Mouse (Mus musculus): Measurements from ENCODE around the gene Atp2a1. TPM values are rescaled to one million over a fixed set of nuclear protein-coding genes. Genes with fewer than 3 reads are reported as not detected.

The Atp2a1 gene
- polyA plus RNA-seq, 1 experiment = 5.2 TPM

DNA sequence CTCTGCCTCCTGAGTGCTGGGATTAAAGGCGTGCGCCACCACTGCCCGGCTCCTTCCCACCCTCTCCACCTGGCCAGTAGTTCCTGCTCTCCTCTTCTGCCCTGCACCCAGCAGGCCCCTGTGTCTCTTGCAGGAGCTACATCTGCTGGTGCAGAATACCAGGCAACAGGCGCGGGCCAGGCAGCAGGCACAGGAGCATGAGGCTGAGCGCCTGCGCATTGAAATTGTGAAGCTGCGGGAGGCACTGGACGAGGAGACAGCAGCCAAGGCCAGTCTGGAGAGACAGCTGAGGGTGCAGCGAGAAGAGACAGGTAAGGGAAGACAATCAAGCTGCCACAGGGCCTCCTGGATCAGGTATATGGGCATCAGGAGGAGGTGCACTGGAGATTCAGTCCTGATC lies 18.9 kb downstream of the Atp2a1 start:
- Histone ChIP-seq H3K27ac (ENCODE audit: control insufficient read depth, insufficient read depth, low read length) (no peak overlapping the region), H3K27me3 (ENCODE audit: control insufficient read depth, insufficient read depth, low read length) (no peaks in the 10 kb centered on the region), H3K4me1 (replicated peaks; ENCODE audit: control insufficient read depth, insufficient read depth, low read length) (peaks cover 8% of the 10 kb centered on the region; the same call in 1 of the 2 replicates), H3K4me3 (ENCODE audit: control insufficient read depth, insufficient read depth, low read length) (no peak overlapping the region), H3K36me3 (ENCODE audit: control insufficient read depth, insufficient read depth, low read length) (no peaks in the 10 kb centered on the region)
- 98% methylated on average over 10 of the region's 10 CpGs for WGBS
- DNase-seq = no peak
- TF ChIP-seq POLR2A (IDR thresholded peaks at IDR 0.05; ENCODE audit: control insufficient read depth, extremely low read depth, insufficient read depth, low read length, poor library complexity) (no peak), CTCF (IDR thresholded peaks at IDR 0.05; ENCODE audit: borderline replicate concordance, control insufficient read depth, extremely low read depth, insufficient read depth, low read length, poor library complexity) (no peak)

DNA sequence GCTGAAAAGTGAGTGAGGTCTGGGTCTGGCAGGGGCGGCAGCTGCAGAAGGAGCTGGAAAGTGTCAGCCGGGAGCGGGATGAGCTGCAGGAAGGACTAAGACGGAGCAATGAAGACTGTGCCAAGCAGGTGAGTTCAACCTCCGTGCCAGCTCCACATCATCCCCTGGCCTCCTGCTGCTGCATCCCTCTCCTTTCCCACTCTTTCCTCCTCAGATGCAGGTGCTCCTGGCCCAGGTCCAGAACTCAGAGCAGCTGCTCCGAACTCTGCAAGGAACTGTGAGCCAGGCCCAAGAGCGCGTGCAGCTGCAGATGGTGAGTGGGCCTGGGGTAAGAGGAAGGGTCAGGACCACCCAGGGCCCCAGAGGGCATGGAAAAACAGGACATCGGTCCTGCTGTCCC lies 22.8 kb downstream of the Atp2a1 start:
- Histone ChIP-seq H3K27ac (ENCODE audit: control insufficient read depth, insufficient read depth, low read length) (no peak overlapping the region), H3K27me3 (ENCODE audit: control insufficient read depth, insufficient read depth, low read length) (no peaks in the 10 kb centered on the region), H3K4me3 (ENCODE audit: control insufficient read depth, insufficient read depth, low read length) (no peak overlapping the region), H3K4me1 (replicated peaks; ENCODE audit: control insufficient read depth, insufficient read depth, low read length) (no peaks in the 10 kb centered on the region), H3K36me3 (ENCODE audit: control insufficient read depth, insufficient read depth, low read length) (no peaks in the 10 kb centered on the region)
- 97% methylated on average over 9 of the region's 9 CpGs for WGBS
- DNase-seq = no peak
- TF ChIP-seq CTCF (IDR thresholded peaks at IDR 0.05; ENCODE audit: borderline replicate concordance, control insufficient read depth, extremely low read depth, insufficient read depth, low read length, poor library complexity) (no peak), POLR2A (IDR thresholded peaks at IDR 0.05; ENCODE audit: control insufficient read depth, extremely low read depth, insufficient read depth, low read length, poor library complexity) (no peak)

DNA sequence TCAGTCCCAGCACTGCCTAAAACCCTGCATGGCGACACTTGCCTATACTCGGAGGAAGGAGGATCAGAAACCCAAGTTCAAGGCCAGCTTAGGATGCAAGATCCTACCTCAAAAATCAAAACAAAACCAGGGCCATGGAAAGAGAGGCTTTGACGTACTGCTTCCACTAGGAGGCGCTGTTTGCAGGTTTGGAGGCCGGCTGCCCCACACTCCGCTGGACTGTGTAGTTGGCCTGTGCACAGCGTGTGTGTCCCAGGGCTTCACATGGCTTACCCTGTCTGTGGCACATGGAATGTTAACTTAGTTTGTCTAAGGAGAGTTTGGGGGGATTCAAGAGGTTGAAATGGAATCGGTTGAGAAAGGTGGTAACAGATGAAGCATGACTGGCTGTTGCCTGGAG lies 26.1 kb downstream of the Atp2a1 start:
- no peak overlapping the region for H3K27ac ChIP-seq (ENCODE audit: control insufficient read depth, insufficient read depth, low read length)
- WGBS = 28% methylated on average over 8 of the region's 8 CpGs
- H3K27me3 ChIP-seq (ENCODE audit: control insufficient read depth, insufficient read depth, low read length) = no peaks in the 10 kb centered on the region
- H3K36me3 ChIP-seq (ENCODE audit: control insufficient read depth, insufficient read depth, low read length) = no peaks in the 10 kb centered on the region
- TF ChIP-seq CTCF (IDR thresholded peaks at IDR 0.05; ENCODE audit: borderline replicate concordance, control insufficient read depth, extremely low read depth, insufficient read depth, low read length, poor library complexity) = peak; percentile 91
- TF ChIP-seq POLR2A (IDR thresholded peaks at IDR 0.05; ENCODE audit: control insufficient read depth, extremely low read depth, insufficient read depth, low read length, poor library complexity) = no peak
- no peak overlapping the region for H3K4me3 ChIP-seq (ENCODE audit: control insufficient read depth, insufficient read depth, low read length)
- no peaks in the 10 kb centered on the region for H3K4me1 ChIP-seq (replicated peaks; ENCODE audit: control insufficient read depth, insufficient read depth, low read length)
- peak; percentile 61 for DNase-seq

DNA sequence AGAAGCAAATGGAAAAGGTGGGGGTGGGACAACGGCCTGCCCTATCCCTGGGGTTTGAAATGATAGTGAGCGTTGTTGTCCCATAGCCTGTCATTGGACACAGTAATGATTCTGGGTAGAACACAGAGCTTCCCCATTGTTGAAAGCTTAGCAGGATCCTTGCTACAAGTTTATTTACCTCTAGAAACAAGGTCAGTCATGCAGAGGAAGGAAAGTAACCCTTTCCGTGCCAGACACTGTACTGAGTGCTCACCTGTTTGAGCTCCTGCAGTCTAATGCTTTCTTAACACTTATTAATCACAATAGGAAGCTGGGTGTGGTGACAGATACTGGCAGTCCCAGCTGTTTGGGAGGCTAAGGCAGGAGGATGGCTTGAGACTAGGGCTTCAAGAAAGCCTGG lies 27.1 kb downstream of the Atp2a1 start:
- no peaks in the 10 kb centered on the region for H3K36me3 ChIP-seq (ENCODE audit: control insufficient read depth, insufficient read depth, low read length)
- WGBS = 98% methylated on average over 3 of the region's 3 CpGs
- no peaks in the 10 kb centered on the region for H3K4me1 ChIP-seq (replicated peaks; ENCODE audit: control insufficient read depth, insufficient read depth, low read length)
- H3K4me3 ChIP-seq (ENCODE audit: control insufficient read depth, insufficient read depth, low read length) = no peak overlapping the region
- DNase-seq = no peak
- no peaks in the 10 kb centered on the region for H3K27me3 ChIP-seq (ENCODE audit: control insufficient read depth, insufficient read depth, low read length)
- TF ChIP-seq CTCF (IDR thresholded peaks at IDR 0.05; ENCODE audit: borderline replicate concordance, control insufficient read depth, extremely low read depth, insufficient read depth, low read length, poor library complexity) (no peak), POLR2A (IDR thresholded peaks at IDR 0.05; ENCODE audit: control insufficient read depth, extremely low read depth, insufficient read depth, low read length, poor library complexity) (no peak)
- no peak overlapping the region for H3K27ac ChIP-seq (ENCODE audit: control insufficient read depth, insufficient read depth, low read length)

DNA sequence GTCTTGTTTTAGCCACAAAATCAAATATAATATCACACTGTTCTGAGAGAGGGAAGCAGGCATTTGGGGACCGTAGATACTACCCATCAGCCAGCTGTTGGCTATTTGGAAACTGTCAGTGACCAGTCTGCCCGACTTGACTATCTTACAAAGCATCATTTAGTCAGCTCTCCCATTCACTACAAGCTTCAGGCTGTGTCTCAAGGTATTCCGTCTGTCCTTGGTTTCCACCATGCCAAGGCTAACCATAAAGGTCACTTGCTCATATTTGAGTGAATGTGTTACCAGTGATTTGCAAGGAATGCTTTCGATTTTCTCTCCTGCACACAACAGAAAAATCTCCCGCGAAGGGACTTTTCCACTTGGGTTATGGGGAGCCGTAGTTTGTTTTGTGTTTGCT lies 28.2 kb downstream of the Atp2a1 start:
- H3K4me3 ChIP-seq (ENCODE audit: control insufficient read depth, insufficient read depth, low read length) = no peak overlapping the region
- H3K27me3 ChIP-seq (ENCODE audit: control insufficient read depth, insufficient read depth, low read length) = no peaks in the 10 kb centered on the region
- TF ChIP-seq CTCF (IDR thresholded peaks at IDR 0.05; ENCODE audit: borderline replicate concordance, control insufficient read depth, extremely low read depth, insufficient read depth, low read length, poor library complexity) = no peak
- no peak for TF ChIP-seq POLR2A (IDR thresholded peaks at IDR 0.05; ENCODE audit: control insufficient read depth, extremely low read depth, insufficient read depth, low read length, poor library complexity)
- H3K4me1 ChIP-seq (replicated peaks; ENCODE audit: control insufficient read depth, insufficient read depth, low read length) = peaks cover under 1% of the 10 kb centered on the region
- DNase-seq = no peak
- WGBS = 94% methylated on average over 7 of the region's 7 CpGs
- H3K27ac ChIP-seq (ENCODE audit: control insufficient read depth, insufficient read depth, low read length) = no peak overlapping the region
- H3K36me3 ChIP-seq (ENCODE audit: control insufficient read depth, insufficient read depth, low read length) = no peaks in the 10 kb centered on the region

DNA sequence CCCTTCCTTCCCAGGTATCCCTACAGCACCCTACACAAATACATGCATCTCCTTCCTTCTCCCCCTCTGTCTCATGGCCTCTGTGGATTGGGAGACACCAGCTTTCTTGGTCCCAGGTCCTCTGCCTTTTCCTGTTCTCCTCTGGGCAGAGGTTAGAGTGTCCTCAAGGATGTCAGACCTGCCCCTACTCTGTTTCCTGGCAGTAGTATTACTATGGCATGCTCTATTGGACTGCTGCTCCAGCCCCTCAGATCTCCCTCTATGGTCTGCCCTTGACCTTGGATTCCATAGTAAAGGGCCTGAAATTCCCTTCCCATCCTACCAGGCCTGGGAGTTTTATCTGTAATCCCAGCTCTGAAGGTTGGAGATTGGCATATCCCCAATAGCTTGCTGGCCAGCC lies 32.7 kb downstream of the Atp2a1 start:
- TF ChIP-seq CTCF (IDR thresholded peaks at IDR 0.05; ENCODE audit: borderline replicate concordance, control insufficient read depth, extremely low read depth, insufficient read depth, low read length, poor library complexity) (no peak), POLR2A (IDR thresholded peaks at IDR 0.05; ENCODE audit: control insufficient read depth, extremely low read depth, insufficient read depth, low read length, poor library complexity) (no peak)
- H3K36me3 ChIP-seq (ENCODE audit: control insufficient read depth, insufficient read depth, low read length) = no peaks in the 10 kb centered on the region
- DNase-seq = no peak
- H3K27ac ChIP-seq (ENCODE audit: control insufficient read depth, insufficient read depth, low read length) = no peak overlapping the region
- no peak overlapping the region for H3K4me3 ChIP-seq (ENCODE audit: control insufficient read depth, insufficient read depth, low read length)
- peaks cover 8% of the 10 kb centered on the region for H3K4me1 ChIP-seq (replicated peaks; ENCODE audit: control insufficient read depth, insufficient read depth, low read length)
- no peaks in the 10 kb centered on the region for H3K27me3 ChIP-seq (ENCODE audit: control insufficient read depth, insufficient read depth, low read length)

DNA sequence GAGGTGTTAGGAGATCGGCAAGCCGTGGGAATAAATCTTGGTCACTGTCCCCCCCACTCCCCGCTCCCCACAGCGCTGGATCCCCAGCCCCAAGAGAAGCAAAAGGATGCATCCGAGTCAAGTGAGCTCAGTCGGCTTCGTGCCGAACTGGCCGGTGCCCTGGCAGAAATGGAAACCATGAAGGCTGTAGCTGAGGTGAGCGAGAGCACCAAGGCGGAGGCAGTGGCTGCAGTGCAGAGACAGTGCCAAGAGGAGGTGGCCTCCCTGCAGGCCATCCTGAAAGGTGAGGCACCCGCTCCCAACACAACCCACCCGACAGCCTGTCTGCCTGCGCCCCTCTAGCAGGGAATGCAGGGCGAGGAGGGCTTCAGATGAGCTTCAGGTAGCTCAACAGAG lies 33.4 kb downstream of the Atp2a1 start:
- peak overlapping the region; percentile 58 for H3K4me3 ChIP-seq (ENCODE audit: control insufficient read depth, insufficient read depth, low read length)
- H3K27ac ChIP-seq (ENCODE audit: control insufficient read depth, insufficient read depth, low read length) = no peak overlapping the region
- 44% methylated on average over 15 of the region's 15 CpGs for WGBS
- peaks cover 8% of the 10 kb centered on the region for H3K4me1 ChIP-seq (replicated peaks; ENCODE audit: control insufficient read depth, insufficient read depth, low read length)
- DNase-seq = no peak
- no peaks in the 10 kb centered on the region for H3K27me3 ChIP-seq (ENCODE audit: control insufficient read depth, insufficient read depth, low read length)
- no peaks in the 10 kb centered on the region for H3K36me3 ChIP-seq (ENCODE audit: control insufficient read depth, insufficient read depth, low read length)
- TF ChIP-seq POLR2A (IDR thresholded peaks at IDR 0.05; ENCODE audit: control insufficient read depth, extremely low read depth, insufficient read depth, low read length, poor library complexity) (no peak), CTCF (IDR thresholded peaks at IDR 0.05; ENCODE audit: borderline replicate concordance, control insufficient read depth, extremely low read depth, insufficient read depth, low read length, poor library complexity) (no peak)
